In the genomic region with DNA sequence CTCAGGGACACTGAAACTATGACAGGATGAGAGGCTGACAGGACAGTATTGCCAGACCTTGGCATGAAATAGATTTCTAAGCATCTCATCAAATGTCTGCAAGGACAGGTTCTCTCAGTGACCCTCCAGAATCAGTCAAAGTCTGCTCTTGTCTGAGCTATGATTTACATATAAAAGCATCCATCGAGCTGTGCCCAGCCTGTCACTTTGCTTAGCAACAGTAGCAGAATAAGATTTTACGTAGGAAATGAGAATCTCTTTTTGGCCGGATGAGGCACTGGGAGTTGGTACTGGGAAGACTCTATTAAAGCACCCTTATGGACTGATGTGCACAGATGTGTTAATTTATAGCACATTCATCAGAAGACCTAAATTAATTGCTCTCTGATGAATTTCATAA, we compare ENCODE assay signal across 21 mouse cellular contexts.
DNase-seq lines count a peak whose midpoint lies in the region; ATAC-seq and TF ChIP-seq lines count a peak whose summit lies in the region.
"Had no signal": no experiment of that assay in that cellular context is flagged by ENCODE, and none has a peak within 500 bp of the region (broad histone marks: within the 10 kb centered on the region; RNA-seq: fewer than 3 reads in every experiment).

No protein-coding gene starts in this region.

- no peak for TF ChIP-seq CTCF in hindbrain, postnatal 0 days (IDR thresholded peaks at IDR 0.05; ENCODE audit: low read depth)

- no peak overlapping the region for H3K4me3 ChIP-seq in neural tube, embryonic 15.5 days (replicated peaks)
- no peak overlapping the region for H3K4me3 ChIP-seq in forebrain, embryonic 13.5 days
- no peak overlapping the region for H3K4me3 ChIP-seq in hindbrain, postnatal 0 days (ENCODE audit: low read length)
- H3K4me3 ChIP-seq: embryonic facial prominence, embryonic 15.5 days; heart, embryonic 12.5 days; myocyte had no signal

- no peak overlapping the region for H3K9ac ChIP-seq in neural tube, embryonic 15.5 days (replicated peaks)
- H3K9ac ChIP-seq in forebrain, embryonic 13.5 days, result no peak overlapping the region
- no peak overlapping the region for H3K9ac ChIP-seq in hindbrain, postnatal 0 days (replicated peaks; ENCODE audit: low read length)
- H3K9ac ChIP-seq: embryonic facial prominence, embryonic 15.5 days; heart, embryonic 12.5 days had no signal

- DNase-seq in neural tube, embryonic 10.5 days (ENCODE audit: extremely low spot score, low spot score), result no peak
- DNase-seq in hindbrain, postnatal 0 days (ENCODE audit: low spot score), result no peak
- DNase-seq in kidney, adult 8-10 months, result no peak
- DNase-seq in natural killer cell, adult 2 months (ENCODE audit: low spot score in 2 of 2), result no peak
- DNase-seq: adrenal gland, adult 8-10 months; B cell, adult 2 months; cerebellum, postnatal 10 days; heart, postnatal 14 days; kidney, adult 18-20 months; kidney, postnatal 14 days; layer of hippocampus, adult 9-11 months; lung, adult 18-20 months; lung, postnatal 14 days; right cerebral cortex, postnatal 4 days had no signal

- no peaks in the 10 kb centered on the region for H3K9me3 ChIP-seq in neural tube, embryonic 15.5 days (replicated peaks)
- no peaks in the 10 kb centered on the region for H3K9me3 ChIP-seq in forebrain, embryonic 13.5 days (replicated peaks)
- H3K9me3 ChIP-seq in hindbrain, postnatal 0 days (ENCODE audit: low read length), result no peaks in the 10 kb centered on the region
- H3K9me3 ChIP-seq: embryonic facial prominence, embryonic 15.5 days; heart, embryonic 12.5 days had no signal

- peak; percentile 19; the same call in 1 of the 2 replicates for ATAC-seq in neural tube, embryonic 15.5 days (ENCODE audit: low FRiP score)
- ATAC-seq in forebrain, embryonic 13.5 days, result peak; percentile 46
- ATAC-seq in hindbrain, postnatal 0 days, result peak; percentile 41
- ATAC-seq in megakaryocyte-erythroid progenitor cell, adult 5-6 weeks (replicated peaks; ENCODE audit: low FRiP score, low TSS enrichment, poor library complexity, severe bottlenecking), result no peak

- no peak overlapping the region for H3K27ac ChIP-seq in neural tube, embryonic 15.5 days (replicated peaks)
- H3K27ac ChIP-seq in forebrain, embryonic 13.5 days, result no peak overlapping the region
- H3K27ac ChIP-seq in hindbrain, postnatal 0 days, result no peak overlapping the region
- H3K27ac ChIP-seq: embryonic facial prominence, embryonic 15.5 days had no signal

- no peaks in the 10 kb centered on the region for H3K27me3 ChIP-seq in neural tube, embryonic 15.5 days (replicated peaks)
- peaks cover 14% of the 10 kb centered on the region; the same call in 1 of the 2 replicates for H3K27me3 ChIP-seq in forebrain, embryonic 13.5 days
- H3K27me3 ChIP-seq in hindbrain, postnatal 0 days (ENCODE audit: insufficient read depth, low read length), result no peaks in the 10 kb centered on the region
- H3K27me3 ChIP-seq: embryonic facial prominence, embryonic 15.5 days; heart, embryonic 12.5 days had no signal

- H3K4me1 ChIP-seq in neural tube, embryonic 15.5 days, result peaks cover 16% of the 10 kb centered on the region
- H3K4me1 ChIP-seq in forebrain, embryonic 13.5 days, result peaks cover 29% of the 10 kb centered on the region
- 0 out of 2 replicates have a peak, but pooled peaks cover 4% of the 10 kb centered on the region for H3K4me1 ChIP-seq in hindbrain, postnatal 0 days (ENCODE audit: insufficient read depth, low read length)
- H3K4me1 ChIP-seq: embryonic facial prominence, embryonic 15.5 days had no signal

- H3K36me3 ChIP-seq in neural tube, embryonic 15.5 days, result no peaks in the 10 kb centered on the region
- no peaks in the 10 kb centered on the region for H3K36me3 ChIP-seq in forebrain, embryonic 13.5 days (ENCODE audit: poor library complexity, severe bottlenecking)
- H3K36me3 ChIP-seq in hindbrain, postnatal 0 days (ENCODE audit: insufficient read depth, low read length), result no peaks in the 10 kb centered on the region
- H3K36me3 ChIP-seq: embryonic facial prominence, embryonic 15.5 days; heart, embryonic 12.5 days had no signal

- WGBS in neural tube, embryonic 15.5 days, result 42% methylated on average over 3 of the region's 3 CpGs
- whole genome bisulfite sequencing in forebrain, embryonic 13.5 days, result 21% methylated on average over 3 of the region's 3 CpGs
- WGBS in hindbrain, postnatal 0 days, result 27% methylated on average over 3 of the region's 3 CpGs

- H3K4me2 ChIP-seq in neural tube, embryonic 15.5 days, result no peak overlapping the region
- H3K4me2 ChIP-seq in forebrain, embryonic 13.5 days, result no peak overlapping the region
- H3K4me2 ChIP-seq in hindbrain, postnatal 0 days (ENCODE audit: low read depth, low read length), result no peak overlapping the region
- H3K4me2 ChIP-seq: embryonic facial prominence, embryonic 15.5 days; heart, embryonic 12.5 days; liver, embryonic 11.5 days had no signal
